Mouse (Mus musculus) olfactory bulb, adult 2 months (tissue): ENCODE measurements at regions not wholly inside any gene's neighbourhood (a gene's known extent, or its start where the extent isn't known, plus 50 kb on each side); places are given as distances from the start of the nearest gene placed in this dataset.

Source experiments
- CTCF ChIP-seq: fragments of 200-500 bp; IDR thresholded peaks from 2 replicates; pipeline ENCODE4 v1.5.1; 2012; ENCODE audit warnings: low read depth, mild to moderate bottlenecking, low read length, moderate library complexity; ENCODE audit not compliant: insufficient read depth
- POLR2A ChIP-seq: fragments of 200-500 bp; IDR thresholded peaks from 2 replicates; pipeline ENCODE4 v1.6.1; 2012; ENCODE audit warnings: mild to moderate bottlenecking, low read depth, low read length, moderate library complexity; ENCODE audit not compliant: insufficient read depth

GRCm38 (mm10) chr5:39063061-39063460, 186.4 kb upstream of the Clnk start:
- TF ChIP-seq CTCF (no peak), POLR2A (no peak)
